Mouse (Mus musculus) embryonic fibroblast, embryonic 13.5 days (primary cell): ENCODE measurements around the gene Smo.

Experiments
- CTCF ChIP-seq: IDR thresholded peaks from 2 replicates; pipeline ENCODE4 v1.5.1; 2011; ENCODE audit warnings: mild to moderate bottlenecking, control low read depth, low read length, moderate library complexity, borderline replicate concordance; ENCODE audit not compliant: insufficient read depth
- POLR2A ChIP-seq: IDR thresholded peaks from 2 replicates; pipeline ENCODE4 v1.6.1; 2011; ENCODE audit warnings: low read depth, mild to moderate bottlenecking, control low read depth, low read length, moderate library complexity

GRCm38 (mm10) chr6:29758417-29758816, 23.1 kb downstream of the Smo start:
- TF ChIP-seq CTCF, result peak; percentile 78
- TF ChIP-seq POLR2A, result no peak
